Mouse (Mus musculus) stomach, postnatal 0 days (tissue): ENCODE data around the gene Atpaf1. TPM values are rescaled to one million over a fixed set of nuclear protein-coding genes. Genes with fewer than 3 reads are reported as not detected.

Source experiments
- ATAC-seq: fragments of 200-750 bp; cut with Nextera tagmentation; 2 replicates; pipeline ENCODE4 v1.8.0; 2017; ENCODE audit not compliant: low FRiP score, low TSS enrichment
- DNase-seq: peaks from one replicate; pipeline ENCODE4 v3.0.0-alpha.2; 2016; ENCODE audit warnings: low spot score
- H3K27ac ChIP-seq: fragments of 300-500 bp; sonication (generic); replicated peaks from 2 replicates; pipeline ENCODE4 v1.5.1; 2014; ENCODE audit warnings: mild to moderate bottlenecking, control low read depth
- H3K27me3 ChIP-seq: fragments of 300-500 bp; sonication (generic); 2 replicates; pipeline ENCODE4 v1.6.1; 2014; ENCODE audit warnings: low read length; ENCODE audit not compliant: control insufficient read depth, insufficient read depth
- H3K36me3 ChIP-seq: fragments of 300-500 bp; sonication (generic); 2 replicates; pipeline ENCODE4 v1.6.1; 2014; ENCODE audit warnings: low read length, mixed read lengths; ENCODE audit not compliant: control insufficient read depth, insufficient read depth
- H3K4me1 ChIP-seq: fragments of 300-500 bp; sonication (generic); replicated peaks from 2 replicates; pipeline ENCODE4 v1.6.1; 2014; ENCODE audit warnings: antibody characterized with exemption; ENCODE audit not compliant: control insufficient read depth, insufficient read depth
- H3K4me2 ChIP-seq: fragments of 300-500 bp; sonication (generic); replicated peaks from 2 replicates; pipeline ENCODE4 v1.6.1; 2014; ENCODE audit warnings: low read depth, mild to moderate bottlenecking, control low read depth, moderate library complexity
- H3K4me3 ChIP-seq: fragments of 300-500 bp; sonication (generic); 2 replicates; pipeline ENCODE4 v1.5.1; 2014; ENCODE audit warnings: low read depth, low read length, control low read depth
- H3K9ac ChIP-seq: fragments of 300-500 bp; sonication (generic); 2 replicates; pipeline ENCODE4 v1.6.1; 2014; ENCODE audit warnings: mild to moderate bottlenecking, low read length, control low read depth, mixed read lengths
- H3K9me3 ChIP-seq: fragments of 300-500 bp; sonication (generic); 2 replicates; pipeline ENCODE4 v1.6.1; 2016; ENCODE audit warnings: low read length; ENCODE audit not compliant: control insufficient read depth
- CTCF ChIP-seq: IDR thresholded peaks from 2 replicates; pipeline ENCODE4 v1.5.1; 2016; ENCODE audit warnings: antibody characterized with exemption, low read depth, mild to moderate bottlenecking, moderate library complexity
- EP300 ChIP-seq: optimal IDR thresholded peaks from 2 replicates; pipeline ENCODE3; 2016; ENCODE audit warnings: antibody characterized with exemption
- WGBS: fragments of 180-500 bp; shearing (Covaris S2); extraction: QIAGEN DNeasy Blood & Tissue Kit; methylation state at CpG from one replicate; pipeline ENCODE4 v1.1.7; 2014; 5-methylcytosine and 5-hydroxymethylcytosine counted together
- polyA plus RNA-seq: library from polyadenylated mRNA; unstranded; fragments of >200 nt; fragmentation: Nextera tagmentation; extraction: Ambion mirVana; gene quantifications from 2 replicates; pipeline ENCODE4 v1.2.1, GENCODE M21; 2015

Atpaf1 gene
- polyA plus RNA-seq, 1 experiment from 2014 or later: 30.6 TPM

- H3K9ac ChIP-seq: no peak overlapping the region
- H3K4me1 ChIP-seq: no peaks in the 10 kb centered on the region
- DNase-seq: peak; percentile 56
- peak; percentile 89 for ATAC-seq
- peak overlapping the region; percentile 58 for H3K27ac ChIP-seq
- H3K4me2 ChIP-seq: no peak overlapping the region
- no peaks in the 10 kb centered on the region for H3K27me3 ChIP-seq
- 55% methylated on average over 11 of the region's 11 CpGs for WGBS
- H3K4me3 ChIP-seq: no peak overlapping the region
- H3K9me3 ChIP-seq: no peaks in the 10 kb centered on the region
- H3K36me3 ChIP-seq: peaks cover 5% of the 10 kb centered on the region
- TF ChIP-seq CTCF (0 out of 2 replicates have a peak, but pooled peaks have one; percentile 9), EP300 (no peak)
Measured at GRCm38 (mm10) chr4:115767647-115768467, 16.8 kb upstream of the Atpaf1 start.

- Histone ChIP-seq H3K9me3 (no peaks in the 10 kb centered on the region), H3K9ac (no peak overlapping the region), H3K4me3 (no peak overlapping the region), H3K27me3 (no peaks in the 10 kb centered on the region), H3K36me3 (peaks cover 9% of the 10 kb centered on the region), H3K4me2 (no peak overlapping the region), H3K4me1 (no peaks in the 10 kb centered on the region), H3K27ac (no peak overlapping the region)
- no peak for ATAC-seq
- 65% methylated on average over 6 of the region's 6 CpGs for WGBS
- DNase-seq: no peak
- no peak for TF ChIP-seq EP300
- TF ChIP-seq CTCF: no peak
Measured at GRCm38 (mm10) chr4:115775056-115775455, 9.6 kb upstream of the Atpaf1 start.

- Histone ChIP-seq H3K9ac (no peak overlapping the region), H3K4me1 (no peaks in the 10 kb centered on the region), H3K36me3 (peaks cover 7% of the 10 kb centered on the region), H3K9me3 (no peaks in the 10 kb centered on the region), H3K4me2 (no peak overlapping the region), H3K27ac (no peak overlapping the region), H3K4me3 (no peak overlapping the region), H3K27me3 (no peaks in the 10 kb centered on the region)
- 93% methylated on average over 2 of the region's 2 CpGs for WGBS
- no peak for DNase-seq
- no peak for ATAC-seq
- no peak for TF ChIP-seq EP300
- no peak for TF ChIP-seq CTCF
Measured at GRCm38 (mm10) chr4:115777627-115778026, 7.0 kb upstream of the Atpaf1 start.

GRCm38 (mm10) chr4:115780269-115780668 is 4.3 kb upstream of the Atpaf1 start:
- no peak for ATAC-seq
- H3K36me3 ChIP-seq: peaks cover 3% of the 10 kb centered on the region; the same call in 1 of the 2 replicates
- H3K4me2 ChIP-seq: no peak overlapping the region
- 38% methylated on average over 6 of the region's 6 CpGs for WGBS
- H3K4me1 ChIP-seq: no peaks in the 10 kb centered on the region
- no peaks in the 10 kb centered on the region for H3K27me3 ChIP-seq
- TF ChIP-seq EP300: no peak
- no peak for TF ChIP-seq CTCF
- H3K4me3 ChIP-seq: no peak overlapping the region
- H3K27ac ChIP-seq: no peak overlapping the region
- H3K9me3 ChIP-seq: no peaks in the 10 kb centered on the region
- DNase-seq: no peak
- H3K9ac ChIP-seq: no peak overlapping the region

- TF ChIP-seq CTCF (no peak), EP300 (no peak)
- H3K36me3 ChIP-seq: peaks cover 3% of the 10 kb centered on the region; the same call in 1 of the 2 replicates
- WGBS: 83% methylated on average over 3 of the region's 3 CpGs
- H3K27me3 ChIP-seq: no peaks in the 10 kb centered on the region
- ATAC-seq (no peak), DNase-seq (no peak)
- no peaks in the 10 kb centered on the region for H3K4me1 ChIP-seq
- H3K9ac ChIP-seq: no peak within 1 kb of the TSS
- no peak within 1 kb of the TSS for H3K4me3 ChIP-seq
- no peak within 1 kb of the TSS for H3K4me2 ChIP-seq
- H3K27ac ChIP-seq: no peak within 1 kb of the TSS
- H3K9me3 ChIP-seq: no peaks in the 10 kb centered on the region
Measured at GRCm38 (mm10) chr4:115780918-115781317, 3.7 kb upstream of the Atpaf1 start, which contains the start of gene Tex38. Gene Tex38, minus strand, starts transcription at chr4:115781018.
